Mouse (Mus musculus) left cerebral cortex, adult 9 months (tissue): ENCODE results near the gene Itln1.
"Not testable (repeated sequence)": the region's sequence is repeated elsewhere in the genome, so short reads cannot be mapped to it uniquely, and the experiment has no call there.

ENCODE experiments used
- DNase-seq, 2 experiments: peaks; one replicate each; pipeline ENCODE4 v3.0.0; 2022; ENCODE audit warnings: low spot score in 2 of 2

Gene Itln1

DNA sequence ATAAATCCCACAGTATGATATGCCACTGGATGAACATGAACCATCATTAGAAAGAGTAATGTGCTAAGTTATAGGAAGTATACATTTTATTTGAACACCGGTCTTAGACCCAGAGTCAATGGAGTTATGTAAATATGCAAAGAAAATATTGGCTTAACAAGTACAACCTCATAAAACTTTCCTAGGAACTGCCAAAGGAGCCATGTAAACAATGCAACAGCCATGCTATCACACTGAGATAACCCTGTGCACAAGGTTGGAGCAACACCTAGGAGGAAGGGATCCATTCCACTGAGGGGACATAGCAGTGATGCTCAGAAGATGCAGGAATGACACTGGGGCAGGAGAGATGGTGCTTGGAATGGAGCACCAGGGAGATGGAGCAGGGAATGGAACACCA, 21.3 kb downstream of the Itln1 start:
- no peak for DNase-seq

DNA sequence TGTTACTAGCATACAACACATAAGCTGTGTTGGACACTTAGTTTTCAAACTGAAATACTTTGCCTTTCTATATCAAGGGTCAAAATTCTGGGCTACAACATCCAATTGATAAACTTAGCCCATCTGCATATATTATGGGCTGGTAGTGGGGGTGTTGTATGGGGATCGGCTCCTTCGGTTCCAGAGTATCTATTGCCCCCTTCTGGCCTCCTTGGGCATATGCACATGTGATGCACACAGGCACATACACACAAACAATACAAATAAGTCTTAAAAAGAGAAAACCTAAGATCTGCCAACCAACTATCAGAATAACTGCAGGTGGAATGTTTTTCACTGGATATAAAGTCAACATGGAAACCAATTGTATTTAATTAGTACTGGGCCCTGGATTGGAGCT, 21.9 kb downstream of the Itln1 start:
- DNase-seq: no peak

- DNase-seq: no peak
Measured at GRCm38 (mm10) chr1:171504586-171504985, 30.5 kb downstream of the Itln1 start.

DNA sequence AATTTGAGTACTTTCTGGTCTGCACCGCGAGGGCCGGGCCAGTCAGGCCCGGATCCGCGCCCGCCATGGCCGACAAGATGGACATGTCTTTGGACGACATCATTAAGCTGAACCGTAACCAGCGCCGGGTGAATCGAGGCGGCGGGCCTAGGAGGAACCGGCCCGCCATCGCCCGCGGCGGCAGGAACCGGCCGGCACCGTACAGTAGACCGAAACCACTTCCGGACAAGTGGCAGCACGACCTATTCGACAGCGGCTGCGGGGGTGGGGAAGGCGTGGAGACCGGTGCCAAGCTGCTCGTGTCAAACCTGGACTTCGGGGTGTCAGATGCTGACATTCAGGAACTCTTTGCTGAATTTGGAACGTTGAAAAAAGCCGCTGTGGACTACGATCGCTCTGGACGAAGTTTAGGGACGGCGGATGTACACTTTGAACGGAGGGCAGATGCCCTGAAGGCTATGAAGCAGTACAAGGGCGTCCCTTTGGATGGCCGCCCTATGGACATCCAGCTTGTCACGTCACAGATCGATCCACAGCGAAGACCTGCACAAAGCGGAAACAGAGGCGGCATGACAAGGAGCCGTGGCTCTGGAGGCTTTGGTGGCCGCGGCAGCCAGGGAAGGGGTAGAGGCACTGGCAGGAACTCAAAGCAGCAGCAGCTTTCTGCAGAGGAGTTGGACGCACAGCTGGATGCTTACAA, 31.4 kb downstream of the Itln1 start:
- DNase-seq: peak in 1 of 2 experiments; percentile 61

- peak; percentile 83 to 95 for DNase-seq
Measured at GRCm38 (mm10) chr1:171503250-171503591, 31.9 kb downstream of the Itln1 start, which contains the start of gene Alyref2. Gene Alyref2, plus strand, starts transcription at chr1:171503478.

GRCm38 (mm10) chr1:171502388-171503249, 32.5 kb downstream of the Itln1 start:
- DNase-seq: peak in 1 of 2 experiments; percentile 25

DNA sequence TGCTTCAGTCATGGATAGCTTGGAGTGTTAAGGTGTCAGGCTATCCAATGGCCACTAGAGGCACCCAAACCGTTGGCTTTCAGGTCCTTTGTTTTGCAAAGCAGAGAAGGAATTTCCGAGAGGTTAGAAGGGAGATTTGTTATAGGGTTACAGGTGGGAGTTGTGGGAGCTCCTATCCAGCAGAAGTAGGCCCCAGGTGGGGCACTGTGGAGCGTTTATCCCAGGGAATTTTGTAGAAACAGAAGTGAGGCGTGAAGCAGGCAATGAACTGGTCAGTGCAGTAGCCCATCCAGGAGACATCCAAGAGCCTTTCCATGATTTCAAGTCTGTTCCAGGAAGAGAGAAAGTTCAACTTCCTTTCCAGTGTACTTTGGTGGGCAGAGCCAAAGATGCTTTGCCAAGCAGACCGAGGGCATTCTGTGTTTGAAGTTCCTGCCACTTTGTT, 33.4 kb downstream of the Itln1 start:
- no peak for DNase-seq

DNA sequence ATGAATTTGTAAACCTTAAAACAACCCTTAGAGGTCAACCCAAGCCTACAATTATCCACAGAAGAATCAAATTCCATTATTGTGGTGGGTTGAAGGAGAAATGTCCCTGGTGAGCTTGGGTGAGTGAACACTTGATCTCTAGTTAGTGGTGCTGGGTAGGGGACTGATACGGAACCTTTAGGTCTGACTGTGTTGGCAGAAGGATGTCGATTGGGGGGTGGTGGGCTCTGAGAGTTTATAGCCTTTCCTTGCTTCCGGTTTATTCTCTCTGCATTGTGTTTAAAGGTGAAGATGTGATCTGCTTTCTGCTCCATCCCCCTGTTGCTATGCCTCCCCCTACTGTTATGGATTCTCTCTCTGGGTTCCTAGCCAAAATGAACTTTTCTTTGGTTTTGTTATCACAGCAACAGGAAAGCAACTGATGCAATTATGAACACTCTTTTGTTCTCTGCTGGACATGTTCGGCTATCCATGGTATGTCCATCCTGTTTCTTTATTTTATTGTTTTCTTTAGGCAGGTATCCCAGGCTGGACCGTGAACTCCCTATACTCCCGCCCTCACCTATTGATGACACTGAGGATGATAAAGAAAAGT, 34.0 kb downstream of the Itln1 start:
- DNase-seq: no peak

DNA sequence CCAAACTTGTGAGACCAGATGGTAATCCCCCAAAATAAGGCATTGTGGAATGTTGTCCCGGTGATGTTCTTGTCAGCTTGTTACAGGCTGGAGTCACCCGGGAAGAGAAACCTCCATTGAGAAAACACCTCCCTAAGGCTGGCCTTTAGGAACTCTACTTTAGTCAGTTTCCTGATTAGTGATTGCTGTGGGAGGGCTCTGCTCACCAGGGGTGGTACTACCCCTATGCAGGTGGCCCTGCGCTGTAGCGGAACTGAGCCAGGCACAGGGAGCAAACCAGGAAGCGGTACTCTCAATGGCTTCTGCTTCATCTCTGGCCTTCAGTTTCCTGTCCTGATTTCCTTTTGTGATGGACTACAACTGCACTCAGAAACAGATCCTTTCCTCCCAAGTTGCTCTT, 35.2 kb downstream of the Itln1 start:
- no peak for DNase-seq

DNA sequence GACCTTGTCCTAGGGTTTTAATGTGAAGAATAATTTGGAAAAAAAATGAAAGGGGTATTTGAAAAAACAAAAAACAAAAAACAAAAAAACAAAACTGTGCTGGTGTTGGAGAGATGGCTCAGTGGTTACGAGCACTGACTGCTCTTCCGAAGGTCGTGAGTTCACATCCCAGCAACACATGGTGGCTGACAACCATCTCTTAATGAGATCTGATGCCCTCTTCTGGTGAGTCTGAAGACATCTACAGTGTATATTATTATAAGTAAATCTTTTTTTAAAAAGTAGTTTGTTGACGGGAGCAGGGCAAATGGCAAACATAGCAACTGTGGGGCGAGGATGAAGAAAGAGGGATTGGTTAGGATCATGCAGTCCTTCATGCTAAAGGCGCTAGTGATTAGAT, 39.7 kb downstream of the Itln1 start:
- no peak for DNase-seq

GRCm38 (mm10) chr1:171494241-171494640, 40.9 kb downstream of the Itln1 start:
- DNase-seq: no peak

GRCm38 (mm10) chr1:171478968-171479367, 56.1 kb downstream of the Itln1 start:
- DNase-seq: peak in 1 of 2 experiments; percentile 85

GRCm38 (mm10) chr1:171477758-171478545, 57.1 kb downstream of the Itln1 start:
- no peak for DNase-seq

DNA sequence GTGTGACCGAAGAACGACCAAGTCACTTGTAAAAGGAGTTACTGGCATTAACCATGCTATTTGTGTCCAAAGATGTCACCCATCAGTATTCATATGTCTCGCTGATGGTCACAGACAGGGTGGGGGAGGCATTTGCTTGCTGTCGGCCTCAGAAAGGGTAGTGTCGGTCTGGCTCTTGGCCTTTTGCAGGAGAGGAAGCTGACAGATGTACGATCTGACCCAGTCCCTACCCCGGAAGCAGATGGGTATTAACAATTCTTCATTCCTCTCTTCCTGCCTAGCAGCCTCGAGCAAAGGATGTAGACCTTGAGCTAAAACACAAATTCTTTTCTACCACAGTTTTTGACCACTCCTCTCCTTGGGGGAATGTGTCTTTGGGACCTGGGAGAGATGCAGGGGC, 58.0 kb downstream of the Itln1 start:
- DNase-seq: no peak

GRCm38 (mm10) chr1:171473920-171474640, 61.0 kb downstream of the Itln1 start:
- no peak for DNase-seq

- DNase-seq: no peak
Measured at GRCm38 (mm10) chr1:171473506-171473905, 61.6 kb downstream of the Itln1 start.

- not testable (repeated sequence) for DNase-seq
Measured at GRCm38 (mm10) chr1:171471941-171472340, 63.2 kb downstream of the Itln1 start.

DNA sequence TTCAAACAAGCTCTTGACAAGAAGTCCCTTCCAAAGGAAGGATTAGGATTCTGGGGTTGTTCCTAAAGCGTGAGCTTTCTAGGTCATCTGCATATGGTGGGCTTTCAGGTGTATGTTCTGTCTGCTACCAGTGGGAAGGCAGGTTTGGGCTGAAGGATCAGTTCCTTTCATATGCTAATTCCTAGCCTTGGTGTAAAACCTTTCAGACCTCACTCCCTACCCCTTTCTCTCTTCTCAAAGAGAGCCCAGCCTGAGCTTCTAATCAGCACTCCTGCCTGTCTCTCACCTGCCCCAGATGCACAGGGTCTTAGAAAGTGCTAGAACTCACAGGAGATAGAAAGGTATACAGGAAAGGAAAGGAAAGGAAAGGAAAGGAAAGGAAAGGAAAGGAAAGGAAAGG, 63.6 kb downstream of the Itln1 start:
- no peak for DNase-seq

DNA sequence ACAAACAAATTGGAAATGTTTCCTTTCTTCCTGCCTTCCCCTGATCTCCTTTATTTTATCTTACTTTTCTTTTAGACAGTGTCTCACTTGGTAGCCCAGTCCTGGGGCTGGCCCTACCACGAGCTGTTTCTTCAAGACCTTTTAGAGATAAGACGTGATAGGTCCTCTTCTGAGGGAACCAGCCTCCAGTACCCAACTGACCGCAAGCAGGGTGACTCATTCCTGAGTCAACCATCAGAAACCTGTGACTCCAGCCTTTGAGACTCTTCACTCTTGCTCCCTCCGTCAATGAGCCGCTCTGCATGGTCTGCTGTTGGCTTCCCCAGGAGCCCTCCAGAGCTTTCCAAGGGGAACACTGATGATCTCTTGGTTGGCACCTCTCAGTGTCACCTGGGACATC, 64.2 kb downstream of the Itln1 start:
- no peak for DNase-seq

GRCm38 (mm10) chr1:171470371-171470871, 64.7 kb downstream of the Itln1 start:
- DNase-seq: peak in 1 of 2 experiments; percentile 53

DNA sequence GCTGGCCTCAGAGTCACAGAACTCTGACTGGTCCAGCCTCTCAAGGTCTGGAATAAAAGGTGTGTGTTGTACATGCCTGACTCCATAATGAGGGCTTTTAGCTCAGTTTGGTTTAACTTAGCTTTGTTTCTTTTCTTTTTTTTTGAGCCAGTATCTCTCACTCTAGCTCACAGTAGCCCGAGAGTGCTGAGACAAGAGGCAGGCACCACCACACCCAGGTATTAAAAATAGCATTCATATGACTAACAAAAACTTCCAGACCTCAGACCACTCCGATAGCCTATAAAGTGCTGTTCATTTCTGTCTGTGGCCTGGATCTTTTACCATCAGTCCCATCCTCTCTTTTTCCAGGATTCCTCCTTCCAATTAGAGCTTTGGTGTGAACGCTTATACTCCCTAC, 65.4 kb downstream of the Itln1 start:
- no peak for DNase-seq
